Mouse (Mus musculus) left cerebral cortex, adult 9 months (tissue): ENCODE data around the gene Lamc2.
"Not testable (repeated sequence)": the region's sequence is repeated elsewhere in the genome, so short reads cannot be mapped to it uniquely, and the experiment has no call there.

Source experiments
- DNase-seq, 2 experiments: peaks; one replicate each; pipeline ENCODE4 v3.0.0; 2022; ENCODE audit warnings: low spot score in 2 of 2

Lamc2 gene

GRCm38 (mm10) chr1:153095826-153096727 is 90.2 kb downstream of the Lamc2 start:
- DNase-seq: no peak

DNA sequence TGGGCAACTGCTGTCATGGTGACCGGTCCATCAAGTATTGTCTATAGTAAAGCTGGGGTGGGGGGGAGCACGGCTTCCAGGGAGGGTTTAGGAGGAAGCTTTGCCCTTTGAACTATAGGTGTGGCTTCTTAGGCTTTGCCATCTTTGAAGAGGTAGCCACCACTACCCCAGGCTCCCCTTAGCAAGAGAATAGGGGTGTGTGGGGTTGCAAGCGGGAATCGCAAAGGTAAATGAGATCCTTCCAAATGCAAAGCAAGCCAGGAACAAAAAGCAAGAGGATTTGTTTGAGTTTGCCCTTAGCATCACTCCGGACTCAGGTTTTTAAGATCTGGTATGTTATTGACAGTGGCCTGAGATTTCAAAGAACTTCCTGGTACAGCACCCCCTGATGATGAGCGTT is 90.9 kb downstream of the Lamc2 start:
- DNase-seq: no peak

DNA sequence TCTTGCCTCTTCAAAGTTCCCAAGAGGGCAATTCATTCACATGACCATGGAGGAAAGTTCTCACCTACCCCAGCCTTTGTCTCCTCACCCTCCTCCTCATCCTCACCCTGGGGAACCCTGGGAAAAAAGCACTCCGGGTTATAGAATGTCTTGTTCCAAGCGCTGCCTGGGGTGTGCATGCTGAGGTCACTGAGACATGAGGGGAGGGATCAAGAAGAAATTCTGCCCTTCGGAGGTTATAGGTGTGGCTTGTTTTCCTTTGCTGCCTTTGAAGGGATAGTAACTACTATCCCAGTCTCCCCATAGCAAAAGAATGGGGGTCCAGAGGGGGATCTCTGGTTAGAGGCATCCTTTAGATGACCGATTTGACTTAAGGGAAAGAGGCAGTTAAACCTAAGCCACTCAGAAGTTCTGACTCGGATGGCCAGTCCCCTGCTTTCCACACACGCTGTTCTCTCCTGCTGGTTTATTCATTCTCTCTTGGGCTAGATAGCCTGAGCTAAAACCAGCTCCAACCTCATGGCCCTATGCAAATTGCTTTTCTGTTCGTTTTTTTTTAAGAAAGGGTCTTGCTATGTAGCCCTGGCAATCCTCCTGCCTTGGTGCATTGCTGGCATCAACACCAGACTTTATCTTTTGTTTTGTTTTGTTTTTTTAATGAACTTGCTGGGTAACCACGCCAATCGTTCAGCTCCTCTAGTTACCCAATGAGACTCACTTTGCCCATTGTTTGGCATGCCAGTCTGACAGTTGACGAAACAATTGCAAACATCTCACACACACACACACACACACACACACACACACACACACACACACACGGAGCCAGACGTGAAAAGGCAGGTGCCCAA is 91.8 kb downstream of the Lamc2 start:
- DNase-seq: no peak

- DNase-seq: no peak
Observed at GRCm38 (mm10) chr1:153093581-153093980, 92.7 kb downstream of the Lamc2 start.

DNA sequence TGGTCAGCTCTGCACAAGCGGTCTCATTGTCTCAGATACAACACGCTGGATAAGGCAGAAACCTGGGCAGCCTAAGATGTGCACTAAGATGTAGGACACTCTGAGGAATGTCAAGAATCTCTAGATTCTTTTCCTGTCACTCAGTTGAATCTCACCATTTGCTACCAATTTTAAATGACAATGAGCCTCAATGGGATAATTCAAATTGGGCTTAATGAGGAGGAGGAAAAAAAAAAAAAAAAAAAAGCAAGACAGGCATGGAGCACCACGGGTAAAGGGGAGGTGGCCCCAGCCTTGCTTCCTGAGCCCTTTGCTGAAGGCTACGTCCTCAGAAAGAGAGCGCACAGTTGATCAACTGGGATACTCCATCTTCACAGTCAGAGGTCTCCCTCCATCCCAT is 93.1 kb downstream of the Lamc2 start:
- DNase-seq: no peak

- peak in 1 of 2 experiments; percentile 71 for DNase-seq
Observed at GRCm38 (mm10) chr1:153092237-153092975, 93.8 kb downstream of the Lamc2 start.

DNA sequence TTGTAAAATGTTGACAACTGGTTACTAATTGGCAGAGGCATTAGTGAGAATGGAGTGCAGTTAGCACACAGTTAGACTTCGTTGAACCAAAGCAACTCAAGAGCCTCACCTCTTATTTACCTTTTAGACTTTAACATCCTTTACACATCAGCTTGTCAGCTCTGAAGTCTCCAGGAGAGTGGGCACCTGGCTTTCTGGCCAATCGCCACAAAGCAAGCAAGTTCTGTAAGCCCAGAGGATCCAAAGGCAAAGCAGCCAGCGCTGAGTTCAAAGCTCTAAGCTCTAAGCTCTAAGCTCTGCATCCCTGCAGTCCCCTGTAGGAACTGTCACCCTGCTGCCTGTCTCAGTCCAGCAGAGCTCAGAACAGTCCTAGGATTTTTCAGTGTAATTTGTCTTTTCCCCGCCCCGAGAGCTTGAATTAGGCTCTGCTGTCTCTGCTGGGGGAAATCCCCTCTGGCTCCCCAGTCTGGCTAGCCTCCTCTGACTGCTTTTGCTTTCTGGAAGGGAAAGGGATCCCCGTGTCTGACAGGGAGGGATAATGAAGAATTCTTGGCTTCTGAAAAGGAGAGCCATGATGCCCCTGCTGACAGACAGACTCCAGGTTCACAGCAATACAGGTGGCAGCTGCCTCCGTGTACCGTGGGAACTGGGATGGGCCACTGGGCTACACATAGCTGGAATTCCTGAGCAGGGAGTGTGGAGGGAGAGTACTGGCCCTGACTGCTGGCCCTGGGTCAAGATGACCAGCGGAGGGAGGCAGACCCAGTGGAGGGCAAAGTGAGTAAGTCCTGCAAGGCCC is 94.6 kb downstream of the Lamc2 start:
- no peak for DNase-seq

DNA sequence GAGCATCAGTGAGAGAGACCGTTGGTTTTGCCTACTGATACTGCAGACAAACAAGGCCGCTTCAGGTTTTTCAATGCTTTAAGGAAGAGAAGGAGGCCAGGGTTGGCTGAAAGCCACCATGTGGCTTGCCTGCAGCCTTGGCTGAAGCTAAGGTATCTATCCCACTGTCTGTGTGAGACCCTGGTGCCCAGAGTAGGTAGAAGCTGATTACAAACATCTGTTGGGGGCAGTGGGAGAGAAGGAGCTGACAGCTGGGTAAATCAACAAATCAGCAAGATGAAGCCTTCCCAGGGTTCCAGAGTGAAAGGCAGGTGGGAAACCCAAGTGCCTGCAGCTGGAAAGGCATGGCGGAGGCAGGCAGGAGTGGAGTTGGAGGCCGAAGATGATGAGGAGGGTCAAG is 95.4 kb downstream of the Lamc2 start:
- no peak for DNase-seq

DNA sequence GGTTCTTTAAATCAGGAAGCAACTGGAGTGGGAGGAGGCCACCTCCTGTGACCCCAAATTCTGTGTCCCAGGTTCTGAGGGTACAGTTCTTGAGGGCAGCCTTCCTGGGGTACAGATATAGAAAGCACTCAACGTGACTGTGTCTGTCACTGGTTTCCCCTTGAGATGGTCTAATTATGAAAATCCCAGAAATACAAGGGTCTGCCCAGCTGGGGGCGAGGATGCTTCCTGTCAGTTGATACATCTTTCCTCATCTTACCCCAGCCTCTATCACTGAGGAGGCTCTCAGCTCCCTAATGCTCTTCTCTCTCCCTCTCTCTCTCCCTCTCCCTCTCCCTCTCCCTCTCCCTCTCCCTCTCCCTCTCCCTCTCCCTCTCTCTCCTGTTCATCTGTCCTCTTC is 96.2 kb downstream of the Lamc2 start:
- DNase-seq: no peak

- DNase-seq: no peak
Observed at GRCm38 (mm10) chr1:153087771-153088170, 98.5 kb downstream of the Lamc2 start.

DNA sequence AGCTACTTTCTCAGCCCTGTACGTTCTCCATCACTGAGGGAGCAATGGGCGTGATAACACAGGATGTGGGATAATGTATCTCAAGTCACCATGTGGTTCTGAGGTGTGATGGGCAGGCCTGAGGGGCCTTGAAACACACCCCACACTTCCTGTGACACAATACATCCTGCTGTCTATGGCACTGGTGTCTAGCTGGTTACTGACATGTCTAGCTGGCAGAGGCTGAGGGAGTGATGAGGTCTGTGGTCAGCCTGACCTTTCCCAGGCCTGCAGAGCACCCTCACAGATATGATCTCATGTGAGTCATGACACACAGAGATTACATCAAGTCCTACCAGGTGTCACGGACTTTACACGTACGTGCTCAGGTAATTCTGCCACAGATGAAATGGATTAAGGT is 101.0 kb downstream of the Lamc2 start:
- no peak for DNase-seq

GRCm38 (mm10) chr1:153084191-153084590 is 102.1 kb downstream of the Lamc2 start:
- DNase-seq: peak in 1 of 2 experiments; percentile 49

GRCm38 (mm10) chr1:153083233-153083632 is 103.0 kb downstream of the Lamc2 start:
- not testable (repeated sequence) for DNase-seq

DNA sequence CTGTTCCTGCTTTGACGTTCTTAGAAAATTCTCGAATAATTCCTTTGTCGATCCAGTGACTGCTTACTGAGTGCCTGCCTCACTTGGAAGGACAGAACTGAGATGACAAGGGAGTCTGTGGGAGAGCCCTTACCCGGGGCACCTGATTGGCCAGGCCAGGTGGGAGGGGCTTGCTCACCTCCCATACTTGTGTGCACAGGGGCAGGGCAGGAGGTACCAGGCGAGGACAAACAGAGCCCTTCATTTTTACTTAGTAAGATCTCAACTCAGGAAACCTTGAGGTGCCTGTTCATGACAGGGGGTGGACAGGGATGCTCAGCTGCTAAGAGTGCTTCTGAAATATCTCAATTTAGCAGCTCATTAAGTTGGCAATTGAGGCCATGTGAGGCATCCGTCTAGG is 110.3 kb downstream of the Lamc2 start:
- DNase-seq: no peak

GRCm38 (mm10) chr1:153075087-153075736 is 111.0 kb downstream of the Lamc2 start:
- DNase-seq: no peak

DNA sequence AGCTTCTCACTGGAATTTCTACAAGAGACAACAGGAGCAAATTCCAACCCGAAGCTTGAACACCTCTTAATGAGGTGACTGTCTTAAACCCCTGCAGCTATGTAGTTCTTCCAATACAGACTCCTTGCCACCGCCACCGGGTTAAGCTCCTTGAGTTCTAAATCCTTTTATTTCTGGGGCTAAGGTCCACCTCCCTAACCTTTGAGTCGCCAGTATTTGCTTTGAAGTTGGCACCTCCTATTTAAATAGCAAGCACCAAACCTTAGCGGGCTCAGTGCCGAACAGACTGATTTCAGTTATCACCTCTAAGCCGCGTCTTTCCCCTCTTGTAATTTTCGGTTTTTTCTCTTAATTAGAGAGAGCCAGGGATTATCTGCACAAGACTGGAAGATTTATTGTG is 112.8 kb downstream of the Lamc2 start:
- DNase-seq: no peak
